Mouse (Mus musculus): ENCODE measurements around the gene Gli2. TPM values are rescaled to one million over a fixed set of nuclear protein-coding genes. Genes with fewer than 3 reads are reported as not detected.
A peak's percentile ranks its signal among the peaks of the same experiment; 100 is the strongest.

Gli2 gene
- polyA plus RNA-seq, 1 experiment from 2014 or later = 15.1 TPM

GRCm38 (mm10) chr1:118890125-118890875 is 163.1 kb downstream of the Gli2 start:
- no peak overlapping the region for H3K4me2 ChIP-seq
- H3K9ac ChIP-seq = no peak overlapping the region
- H3K9me3 ChIP-seq (ENCODE audit: low read depth, low read length) = no peaks in the 10 kb centered on the region
- WGBS = 42% methylated on average over 14 of the region's 14 CpGs
- no peaks in the 10 kb centered on the region for H3K4me1 ChIP-seq (ENCODE audit: insufficient read depth)
- H3K36me3 ChIP-seq (ENCODE audit: insufficient read depth) = peaks cover 18% of the 10 kb centered on the region
- ATAC-seq (ENCODE audit: insufficient read depth) (no peak), DNase-seq (no peak)
- no peak overlapping the region for H3K27ac ChIP-seq (ENCODE audit: low read depth)
- H3K4me3 ChIP-seq (ENCODE audit: low read depth, low read length) = no peak overlapping the region
- H3K27me3 ChIP-seq (ENCODE audit: insufficient read depth, low read length) = peaks cover 7% of the 10 kb centered on the region; the same call in 1 of the 2 replicates
- no peak for TF ChIP-seq CTCF (IDR thresholded peaks at IDR 0.05; ENCODE audit: low read depth)

GRCm38 (mm10) chr1:118880781-118881247 is 172.6 kb downstream of the Gli2 start:
- H3K4me3 ChIP-seq (ENCODE audit: low read depth, low read length) = no peak overlapping the region
- WGBS = 31% methylated on average over 7 of the region's 7 CpGs
- no peak overlapping the region for H3K27ac ChIP-seq (ENCODE audit: low read depth)
- no peaks in the 10 kb centered on the region for H3K9me3 ChIP-seq (ENCODE audit: low read depth, low read length)
- DNase-seq = peak; percentile 42
- 0 out of 2 replicates have a peak, but pooled peaks cover 14% of the 10 kb centered on the region for H3K36me3 ChIP-seq (ENCODE audit: insufficient read depth)
- TF ChIP-seq CTCF (IDR thresholded peaks at IDR 0.05; ENCODE audit: low read depth) = no peak
- H3K4me1 ChIP-seq (ENCODE audit: insufficient read depth) = no peaks in the 10 kb centered on the region
- 0 out of 2 replicates have a peak, but pooled peaks cover 3% of the 10 kb centered on the region for H3K27me3 ChIP-seq (ENCODE audit: insufficient read depth, low read length)
- H3K9ac ChIP-seq = no peak overlapping the region
- H3K4me2 ChIP-seq = no peak overlapping the region
- ATAC-seq (ENCODE audit: insufficient read depth) = peak; percentile 25; the same call in 1 of the 2 replicates

DNA sequence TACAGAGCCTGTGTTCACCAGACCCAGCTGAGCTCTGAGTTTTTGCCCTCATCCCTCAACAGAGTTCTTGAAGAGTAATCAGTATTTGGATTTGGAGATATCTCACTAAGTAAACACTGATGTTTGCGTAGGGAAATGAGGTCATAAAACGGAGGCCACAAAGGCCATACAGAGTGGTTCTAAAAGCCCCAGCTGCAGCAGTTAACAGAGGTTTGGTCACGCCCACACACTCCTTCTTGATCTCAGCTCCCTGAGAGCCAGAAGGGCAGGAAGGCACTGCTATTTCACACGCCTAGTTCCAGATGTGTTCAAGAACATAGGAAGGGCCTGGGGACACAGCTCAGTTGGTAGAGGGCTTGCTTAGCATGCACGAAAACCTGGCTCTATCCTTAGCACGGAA is 175.1 kb downstream of the Gli2 start:
- Histone ChIP-seq H3K4me2 (no peak overlapping the region), H3K4me1 (ENCODE audit: insufficient read depth) (no peaks in the 10 kb centered on the region), H3K36me3 (ENCODE audit: insufficient read depth) (0 out of 2 replicates have a peak, but pooled peaks cover 8% of the 10 kb centered on the region), H3K27ac (ENCODE audit: low read depth) (no peak overlapping the region), H3K9ac (no peak overlapping the region), H3K27me3 (ENCODE audit: insufficient read depth, low read length) (0 out of 2 replicates have a peak, but pooled peaks cover 3% of the 10 kb centered on the region), H3K4me3 (ENCODE audit: low read depth, low read length) (no peak overlapping the region), H3K9me3 (ENCODE audit: low read depth, low read length) (no peaks in the 10 kb centered on the region)
- TF ChIP-seq CTCF (IDR thresholded peaks at IDR 0.05; ENCODE audit: low read depth) = no peak
- ATAC-seq (ENCODE audit: insufficient read depth) (no peak; the same call in 1 of the 2 replicates), DNase-seq (peak; percentile 31)
- 40% methylated on average over 6 of the region's 6 CpGs for WGBS

- DNase-seq (no peak), ATAC-seq (ENCODE audit: insufficient read depth) (no peak)
- H3K4me3 ChIP-seq (ENCODE audit: low read depth, low read length) = no peak overlapping the region
- no peaks in the 10 kb centered on the region for H3K27me3 ChIP-seq (ENCODE audit: insufficient read depth, low read length)
- 87% methylated on average over 9 of the region's 9 CpGs for WGBS
- H3K9me3 ChIP-seq (ENCODE audit: low read depth, low read length) = no peaks in the 10 kb centered on the region
- no peak overlapping the region for H3K27ac ChIP-seq (ENCODE audit: low read depth)
- H3K36me3 ChIP-seq (ENCODE audit: insufficient read depth) = 0 out of 2 replicates have a peak, but pooled peaks cover 5% of the 10 kb centered on the region
- no peaks in the 10 kb centered on the region for H3K4me1 ChIP-seq (ENCODE audit: insufficient read depth)
- H3K4me2 ChIP-seq = no peak overlapping the region
- H3K9ac ChIP-seq = no peak overlapping the region
- TF ChIP-seq CTCF (IDR thresholded peaks at IDR 0.05; ENCODE audit: low read depth) = no peak
Observed at GRCm38 (mm10) chr1:118875227-118875626, 178.2 kb downstream of the Gli2 start.

GRCm38 (mm10) chr1:118873559-118873958 is 179.9 kb downstream of the Gli2 start:
- no peak overlapping the region for H3K9ac ChIP-seq
- no peaks in the 10 kb centered on the region for H3K9me3 ChIP-seq (ENCODE audit: low read depth, low read length)
- H3K27me3 ChIP-seq (ENCODE audit: insufficient read depth, low read length) = no peaks in the 10 kb centered on the region
- no peak for TF ChIP-seq CTCF (IDR thresholded peaks at IDR 0.05; ENCODE audit: low read depth)
- H3K4me2 ChIP-seq = no peak overlapping the region
- no peaks in the 10 kb centered on the region for H3K4me1 ChIP-seq (ENCODE audit: insufficient read depth)
- H3K36me3 ChIP-seq (ENCODE audit: insufficient read depth) = 0 out of 2 replicates have a peak, but pooled peaks cover 5% of the 10 kb centered on the region
- DNase-seq = no peak
- ATAC-seq (ENCODE audit: insufficient read depth) = peak; percentile 50
- 79% methylated on average over 7 of the region's 7 CpGs for WGBS
- no peak overlapping the region for H3K27ac ChIP-seq (ENCODE audit: low read depth)
- no peak overlapping the region for H3K4me3 ChIP-seq (ENCODE audit: low read depth, low read length)

- no peak; the same call in 1 of the 2 replicates for ATAC-seq (ENCODE audit: insufficient read depth)
- DNase-seq = no peak
- Histone ChIP-seq H3K4me3 (ENCODE audit: low read depth, low read length) (no peak overlapping the region), H3K36me3 (ENCODE audit: insufficient read depth) (peaks cover 50% of the 10 kb centered on the region; the same call in 1 of the 2 replicates), H3K9me3 (ENCODE audit: low read depth, low read length) (no peaks in the 10 kb centered on the region), H3K27me3 (ENCODE audit: insufficient read depth, low read length) (no peaks in the 10 kb centered on the region), H3K27ac (ENCODE audit: low read depth) (no peak overlapping the region), H3K4me1 (ENCODE audit: insufficient read depth) (no peaks in the 10 kb centered on the region), H3K9ac (no peak overlapping the region), H3K4me2 (no peak overlapping the region)
- 0 out of 2 replicates have a peak, but pooled peaks have one; percentile 13 for TF ChIP-seq CTCF (IDR thresholded peaks at IDR 0.05; ENCODE audit: low read depth)
- 63% methylated on average over 9 of the region's 9 CpGs for WGBS
Observed at GRCm38 (mm10) chr1:118864735-118865134, 188.7 kb downstream of the Gli2 start.

GRCm38 (mm10) chr1:118864031-118864430 is 189.4 kb downstream of the Gli2 start:
- 79% methylated on average over 5 of the region's 5 CpGs for WGBS
- Histone ChIP-seq H3K4me2 (no peak overlapping the region), H3K27ac (ENCODE audit: low read depth) (no peak overlapping the region), H3K9me3 (ENCODE audit: low read depth, low read length) (no peaks in the 10 kb centered on the region), H3K36me3 (ENCODE audit: insufficient read depth) (peaks cover 50% of the 10 kb centered on the region; the same call in 1 of the 2 replicates), H3K9ac (no peak overlapping the region), H3K27me3 (ENCODE audit: insufficient read depth, low read length) (no peaks in the 10 kb centered on the region), H3K4me3 (ENCODE audit: low read depth, low read length) (no peak overlapping the region), H3K4me1 (ENCODE audit: insufficient read depth) (no peaks in the 10 kb centered on the region)
- ATAC-seq (ENCODE audit: insufficient read depth) = no peak
- TF ChIP-seq CTCF (IDR thresholded peaks at IDR 0.05; ENCODE audit: low read depth) = no peak
- no peak for DNase-seq
